In genomic region chr4:137417712-137418564, GRCm38 (mm10) we compare ENCODE assay signal across 19 mouse cellular contexts. TPM values are rescaled to one million over a fixed set of nuclear protein-coding genes. Genes with fewer than 3 reads are reported as not detected.
A peak's percentile ranks its signal among the peaks of the same experiment; 100 is the strongest.
DNase-seq lines count a peak whose midpoint lies in the region; ATAC-seq lines count a peak whose summit lies in the region.
"Had no signal": no experiment of that assay in that cellular context is flagged by ENCODE, and none has a peak within 500 bp of the region (broad histone marks: within the 10 kb centered on the region; RNA-seq: fewer than 3 reads in every experiment).

No protein-coding gene starts in this region.

- intact Hi-C loops in heart, postnatal 14 days (cut with DNase I) = loop anchor here (1.0 kb wide), 1 partner anchor 18 kb away; no protein-coding TSS in a partner anchor

- DNase-seq in 3T3-L1 (ENCODE audit: low read depth, low spot score) (peak; percentile 42), ZHBTc4 (ENCODE audit: low read depth, low spot score) (peak; percentile 16)
- DNase-seq in CD4-positive, CD25-positive, alpha-beta regulatory T cell, adult 2 months (ENCODE audit: low read depth, low spot score) = peak; percentile 16
- DNase-seq in layer of hippocampus, postnatal 25 days (ENCODE audit: extremely low spot score in 1 of 2, low spot score in 1 of 2) = no peak
- DNase-seq in adrenal gland, postnatal 36 days = no peak
- no peak for DNase-seq in adrenal gland, postnatal 25 days
- no peak for DNase-seq in heart, postnatal 14 days
- DNase-seq: cerebellum, adult 8-10 months; midbrain, embryonic 14.5 days; right cerebral cortex, postnatal 25 days; thymus, postnatal 14 days had no signal

- peak; percentile 60 for ATAC-seq in megakaryocyte progenitor cell, adult 5-6 weeks (replicated peaks; ENCODE audit: poor library complexity)
- ATAC-seq: activated CD4-positive, CD25-positive, alpha-beta regulatory T cell, adult 4 months; forebrain, embryonic 13.5 days; inflammation-experienced regulatory T-cells, adult 6 months had no signal

RNA-seq across cellular contexts. Expression of gene Cela3a, which starts 8.3 kb away (rescaled TPM):
- total RNA-seq in megakaryocyte progenitor cell, adult 5-6 weeks (2015) = not detected in 2 replicates
- not detected in 2 replicates for total RNA-seq in megakaryocyte progenitor cell, adult 5-6 weeks (2017)
- total RNA-seq in layer of hippocampus, postnatal 25 days (2021) = not detected
- total RNA-seq in adrenal gland, postnatal 36 days (2021) = not detected
- not detected in 2 replicates for total RNA-seq in adrenal gland, postnatal 25 days (2021)
- not detected for total RNA-seq in heart, postnatal 14 days (2021)
- total RNA-seq: gastrocnemius, adult 18-20 months; layer of hippocampus, postnatal 14 days; left cerebral cortex, postnatal 25 days had no signal

RNA-seq across cellular contexts. Expression of gene Cela3b, which starts 12.4 kb away (rescaled TPM):
- not detected in 2 replicates for total RNA-seq in megakaryocyte progenitor cell, adult 5-6 weeks (2015)
- not detected in 2 replicates for total RNA-seq in megakaryocyte progenitor cell, adult 5-6 weeks (2017)
- total RNA-seq in layer of hippocampus, postnatal 25 days (2021) = not detected
- not detected for total RNA-seq in adrenal gland, postnatal 36 days (2021)
- not detected in 2 replicates for total RNA-seq in adrenal gland, postnatal 25 days (2021)
- total RNA-seq in heart, postnatal 14 days (2021) = not detected
- total RNA-seq: layer of hippocampus, postnatal 14 days; left cerebral cortex, postnatal 25 days had no signal

RNA-seq across cellular contexts. Expression of gene 1700013G24Rik, which starts 35.1 kb away (rescaled TPM):
- total RNA-seq in megakaryocyte progenitor cell, adult 5-6 weeks (2015) = not detected in 2 replicates
- not detected in 2 replicates for total RNA-seq in megakaryocyte progenitor cell, adult 5-6 weeks (2017)
- not detected for total RNA-seq in layer of hippocampus, postnatal 25 days (2021)
- not detected for total RNA-seq in adrenal gland, postnatal 36 days (2021)
- not detected in 2 replicates for total RNA-seq in adrenal gland, postnatal 25 days (2021)
- not detected for total RNA-seq in heart, postnatal 14 days (2021)
- total RNA-seq: adrenal gland, postnatal 4 days; gastrocnemius, adult 18-20 months; layer of hippocampus, postnatal 14 days; left cerebral cortex, postnatal 25 days had no signal

RNA-seq across cellular contexts. Expression of gene Hspg2, which starts 50.6 kb away (rescaled TPM):
- total RNA-seq in megakaryocyte progenitor cell, adult 5-6 weeks (2015) = 0.37 TPM in 1 of 2 replicates, not detected in the other
- not detected in 2 replicates for total RNA-seq in megakaryocyte progenitor cell, adult 5-6 weeks (2017)
- total RNA-seq in layer of hippocampus, postnatal 25 days (2021) = 10 to 100 TPM in 1 of 2 experiments, 1 to 10 TPM in 1; 5.6 to 10.8 TPM
- total RNA-seq in adrenal gland, postnatal 36 days (2021) = 100 to 1,000 TPM; 141 to 263 TPM
- 177 and 197 TPM in 2 replicates for total RNA-seq in adrenal gland, postnatal 25 days (2021)
- total RNA-seq in heart, postnatal 14 days (2021) = 100 to 1,000 TPM; 436 to 447 TPM

Comparison
In these comparisons a context has a peak if more than half of its experiments do, and no peak if none do; other contexts are left out.
1. DNase-seq: peak in 3T3-L1 (single experiment), CD4-positive, CD25-positive, alpha-beta regulatory T cell, adult 2 months (single experiment) and ZHBTc4 (single experiment); none in layer of hippocampus, postnatal 25 days (0 of 2), adrenal gland, postnatal 36 days (0 of 2), adrenal gland, postnatal 25 days (single experiment) and heart, postnatal 14 days (0 of 2).